Mouse (Mus musculus): ENCODE data around the gene Ccn2.
A peak's percentile ranks its signal among the peaks of the same experiment; 100 is the strongest.

GRCm38 (mm10) chr10:24591136-24591535, 4.1 kb upstream of the Ccn2 start:
- peak; percentile 77 for TF ChIP-seq CTCF (IDR thresholded peaks at IDR 0.05; ENCODE audit: low read depth, low read length)
- TF ChIP-seq POLR2A (IDR thresholded peaks at IDR 0.05; ENCODE audit: insufficient read depth, low read length), result no peak
- no peak for TF ChIP-seq EP300 (IDR thresholded peaks at IDR 0.05; ENCODE audit: insufficient read depth, low read depth, low read length)
